Mouse (Mus musculus): ENCODE data around the gene Spast. TPM values are rescaled to one million over a fixed set of nuclear protein-coding genes. Genes with fewer than 3 reads are reported as not detected.

Spast gene
- polyA plus RNA-seq, 1 experiment from 2014 or later = 10.8 TPM

DNA sequence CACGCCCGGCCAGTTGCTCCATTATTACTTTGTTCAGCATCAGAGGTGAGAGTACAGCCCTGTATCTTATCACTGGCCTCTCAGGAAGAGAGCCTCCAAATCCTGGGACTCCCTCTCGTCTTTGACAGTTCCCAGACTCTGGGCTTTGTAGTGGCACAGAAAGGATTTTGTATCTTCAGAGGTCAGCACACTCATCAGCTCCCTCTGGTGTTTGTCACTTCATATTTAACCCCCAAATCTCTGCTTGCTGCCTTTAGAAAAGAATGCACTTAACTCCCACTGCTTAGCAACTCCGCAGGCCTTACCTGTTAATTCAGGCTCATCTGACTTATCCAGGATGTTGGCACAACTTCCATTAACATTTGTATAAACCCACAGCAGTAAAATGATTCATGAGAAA, 70.9 kb downstream of the Spast start:
- no peak overlapping the region for H3K4me3 ChIP-seq (ENCODE audit: low read length)
- no peak overlapping the region for H3K4me2 ChIP-seq (ENCODE audit: low read depth, low read length)
- no peak for ATAC-seq (ENCODE audit: low read depth)
- peaks cover 30% of the 10 kb centered on the region for H3K36me3 ChIP-seq (ENCODE audit: control insufficient read depth, insufficient read depth, low read length)
- H3K27me3 ChIP-seq (ENCODE audit: control insufficient read depth, insufficient read depth, low read depth, low read length) = no peaks in the 10 kb centered on the region
- H3K27ac ChIP-seq (ENCODE audit: low read length) = no peak overlapping the region
- no peaks in the 10 kb centered on the region for H3K9me3 ChIP-seq (ENCODE audit: control insufficient read depth, low read length)
- WGBS = 59% methylated on average over 4 of the region's 4 CpGs
- H3K4me1 ChIP-seq (replicated peaks; ENCODE audit: control insufficient read depth, insufficient read depth, low read length) = no peaks in the 10 kb centered on the region
- H3K9ac ChIP-seq (ENCODE audit: low read length) = no peak overlapping the region

DNA sequence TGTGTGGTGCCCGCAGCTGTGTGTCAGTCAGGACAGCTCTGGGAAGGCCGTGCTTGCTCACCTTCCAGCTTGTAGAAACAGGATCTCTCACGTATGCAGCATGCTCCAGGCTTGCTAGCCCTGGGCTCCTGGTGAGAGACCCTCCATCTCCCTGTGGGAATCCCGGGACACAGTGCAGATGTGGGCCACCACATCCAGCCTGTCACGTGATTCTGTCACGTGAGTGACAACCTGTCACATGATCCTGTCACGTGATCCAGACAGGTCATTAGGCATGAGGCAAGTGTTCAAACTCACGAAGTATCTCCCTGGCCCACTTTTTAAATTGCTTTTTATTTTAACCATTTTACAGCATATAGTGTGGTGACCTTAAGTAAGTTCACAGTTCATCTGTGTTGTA, 74.5 kb downstream of the Spast start:
- Histone ChIP-seq H3K4me2 (ENCODE audit: low read depth, low read length) (no peak overlapping the region), H3K4me1 (replicated peaks; ENCODE audit: control insufficient read depth, insufficient read depth, low read length) (no peaks in the 10 kb centered on the region), H3K36me3 (ENCODE audit: control insufficient read depth, insufficient read depth, low read length) (peaks cover 37% of the 10 kb centered on the region), H3K27ac (ENCODE audit: low read length) (no peak overlapping the region), H3K4me3 (ENCODE audit: low read length) (no peak overlapping the region), H3K9me3 (ENCODE audit: control insufficient read depth, low read length) (no peaks in the 10 kb centered on the region), H3K9ac (ENCODE audit: low read length) (no peak overlapping the region), H3K27me3 (ENCODE audit: control insufficient read depth, insufficient read depth, low read depth, low read length) (no peaks in the 10 kb centered on the region)
- no peak for ATAC-seq (ENCODE audit: low read depth)
- 77% methylated on average over 8 of the region's 8 CpGs for WGBS

DNA sequence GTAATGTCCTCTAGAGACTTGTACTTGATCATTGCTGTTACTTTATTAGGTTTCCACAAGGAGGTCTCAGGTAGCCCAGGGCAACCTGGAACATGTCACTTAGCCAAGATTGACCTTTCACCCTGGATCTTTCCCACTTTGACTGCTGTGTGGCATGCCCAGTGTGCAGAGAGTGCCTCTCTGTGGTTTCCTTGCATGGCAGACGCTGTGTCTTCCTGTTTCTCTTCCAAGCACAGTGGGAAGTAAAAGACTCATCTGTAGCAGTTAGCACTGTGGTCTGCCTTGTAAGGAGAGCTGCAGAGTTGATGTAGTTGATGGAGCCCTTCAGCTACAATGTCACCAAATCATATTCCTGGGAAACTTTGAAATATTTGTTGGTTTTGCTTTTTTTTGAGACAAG, 75.9 kb downstream of the Spast start:
- Histone ChIP-seq H3K9me3 (ENCODE audit: control insufficient read depth, low read length) (no peaks in the 10 kb centered on the region), H3K36me3 (ENCODE audit: control insufficient read depth, insufficient read depth, low read length) (peaks cover 45% of the 10 kb centered on the region), H3K4me2 (ENCODE audit: low read depth, low read length) (no peak overlapping the region), H3K4me3 (ENCODE audit: low read length) (no peak overlapping the region), H3K27me3 (ENCODE audit: control insufficient read depth, insufficient read depth, low read depth, low read length) (no peaks in the 10 kb centered on the region), H3K4me1 (replicated peaks; ENCODE audit: control insufficient read depth, insufficient read depth, low read length) (no peaks in the 10 kb centered on the region), H3K9ac (ENCODE audit: low read length) (no peak overlapping the region), H3K27ac (ENCODE audit: low read length) (no peak overlapping the region)
- 79% methylated on average over 1 of the region's 1 CpGs for WGBS
- ATAC-seq (ENCODE audit: low read depth) = no peak

DNA sequence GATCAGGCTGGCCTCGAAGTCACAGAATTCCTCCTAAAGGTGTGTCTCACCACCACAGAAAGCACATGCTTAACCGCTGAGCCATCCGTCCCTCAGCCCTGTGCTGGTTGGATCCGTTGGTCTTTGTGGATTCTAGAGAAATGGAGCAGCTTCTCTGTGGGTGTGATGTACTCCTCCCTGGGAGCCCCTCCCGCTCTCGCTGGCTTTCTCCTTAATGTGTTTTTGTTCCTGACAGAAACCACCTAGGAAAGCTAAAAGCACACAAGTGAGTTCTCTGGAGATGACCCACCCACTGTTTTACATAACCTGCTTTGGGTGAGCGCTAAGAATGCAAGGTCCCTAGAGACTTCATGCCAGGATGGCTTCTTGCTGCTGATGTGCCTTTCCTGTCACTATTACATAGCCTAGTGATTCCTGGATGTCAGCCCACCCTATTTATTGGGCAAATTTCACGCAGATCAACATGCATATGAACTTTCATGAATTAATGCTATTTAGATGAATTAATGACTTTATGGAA, 78.1 kb downstream of the Spast start:
- Histone ChIP-seq H3K4me3 (ENCODE audit: low read length) (no peak overlapping the region), H3K4me1 (replicated peaks; ENCODE audit: control insufficient read depth, insufficient read depth, low read length) (no peaks in the 10 kb centered on the region), H3K4me2 (ENCODE audit: low read depth, low read length) (no peak overlapping the region), H3K9me3 (ENCODE audit: control insufficient read depth, low read length) (no peaks in the 10 kb centered on the region), H3K27me3 (ENCODE audit: control insufficient read depth, insufficient read depth, low read depth, low read length) (no peaks in the 10 kb centered on the region), H3K27ac (ENCODE audit: low read length) (no peak overlapping the region), H3K36me3 (ENCODE audit: control insufficient read depth, insufficient read depth, low read length) (peaks cover 44% of the 10 kb centered on the region), H3K9ac (ENCODE audit: low read length) (no peak overlapping the region)
- ATAC-seq (ENCODE audit: low read depth) = no peak
- WGBS = 89% methylated on average over 8 of the region's 8 CpGs

DNA sequence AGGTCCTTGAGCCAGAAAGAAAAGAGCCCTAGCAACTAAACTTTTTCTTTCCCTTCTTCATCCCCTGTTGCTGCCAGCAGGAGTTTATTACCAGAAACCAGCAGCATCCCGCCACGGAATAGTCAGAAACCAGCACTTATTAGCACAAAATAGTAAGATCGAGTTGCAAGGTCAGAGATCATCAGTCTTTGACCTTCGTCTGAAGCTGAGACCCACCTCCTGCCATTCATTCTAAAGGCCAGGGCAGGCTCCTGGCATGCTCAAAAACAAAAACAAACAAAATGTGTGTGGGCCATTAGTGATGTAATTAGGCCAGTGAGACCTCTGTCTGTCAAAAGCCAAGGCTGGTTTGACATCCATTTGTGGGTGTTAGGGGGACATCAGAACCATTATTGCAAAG, 79.4 kb downstream of the Spast start:
- H3K27me3 ChIP-seq (ENCODE audit: control insufficient read depth, insufficient read depth, low read depth, low read length) = no peaks in the 10 kb centered on the region
- no peak overlapping the region for H3K4me2 ChIP-seq (ENCODE audit: low read depth, low read length)
- no peaks in the 10 kb centered on the region for H3K9me3 ChIP-seq (ENCODE audit: control insufficient read depth, low read length)
- peaks cover 37% of the 10 kb centered on the region for H3K36me3 ChIP-seq (ENCODE audit: control insufficient read depth, insufficient read depth, low read length)
- H3K4me1 ChIP-seq (replicated peaks; ENCODE audit: control insufficient read depth, insufficient read depth, low read length) = no peaks in the 10 kb centered on the region
- no peak overlapping the region for H3K9ac ChIP-seq (ENCODE audit: low read length)
- WGBS = 47% methylated on average over 4 of the region's 4 CpGs
- H3K4me3 ChIP-seq (ENCODE audit: low read length) = no peak overlapping the region
- H3K27ac ChIP-seq (ENCODE audit: low read length) = no peak overlapping the region
- no peak for ATAC-seq (ENCODE audit: low read depth)

DNA sequence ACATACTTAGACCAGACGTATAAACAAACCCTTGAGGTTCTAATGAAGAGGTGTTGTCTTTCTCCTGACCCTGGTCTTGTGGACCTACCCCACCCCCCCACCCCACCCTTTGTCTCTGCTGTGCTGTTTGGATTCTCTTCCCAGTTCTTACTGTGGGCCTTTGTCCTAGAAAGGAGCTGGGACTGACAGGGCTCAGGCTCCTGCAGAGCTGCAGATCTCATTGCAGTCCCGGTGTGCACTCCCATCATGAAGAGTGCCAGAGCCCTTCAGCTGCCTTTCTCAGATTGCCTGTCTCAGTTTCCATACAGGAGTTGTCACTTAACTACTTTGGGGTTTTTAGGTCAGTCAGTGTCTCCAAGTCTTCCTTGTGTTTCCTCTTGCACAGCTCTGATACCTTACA, 81.9 kb downstream of the Spast start:
- no peak overlapping the region for H3K9ac ChIP-seq (ENCODE audit: low read length)
- WGBS = 54% methylated on average over 2 of the region's 2 CpGs
- no peak for ATAC-seq (ENCODE audit: low read depth)
- H3K27me3 ChIP-seq (ENCODE audit: control insufficient read depth, insufficient read depth, low read depth, low read length) = no peaks in the 10 kb centered on the region
- peaks cover 33% of the 10 kb centered on the region for H3K36me3 ChIP-seq (ENCODE audit: control insufficient read depth, insufficient read depth, low read length)
- no peak overlapping the region for H3K4me2 ChIP-seq (ENCODE audit: low read depth, low read length)
- H3K9me3 ChIP-seq (ENCODE audit: control insufficient read depth, low read length) = no peaks in the 10 kb centered on the region
- H3K27ac ChIP-seq (ENCODE audit: low read length) = no peak overlapping the region
- H3K4me1 ChIP-seq (replicated peaks; ENCODE audit: control insufficient read depth, insufficient read depth, low read length) = no peaks in the 10 kb centered on the region
- H3K4me3 ChIP-seq (ENCODE audit: low read length) = no peak overlapping the region

DNA sequence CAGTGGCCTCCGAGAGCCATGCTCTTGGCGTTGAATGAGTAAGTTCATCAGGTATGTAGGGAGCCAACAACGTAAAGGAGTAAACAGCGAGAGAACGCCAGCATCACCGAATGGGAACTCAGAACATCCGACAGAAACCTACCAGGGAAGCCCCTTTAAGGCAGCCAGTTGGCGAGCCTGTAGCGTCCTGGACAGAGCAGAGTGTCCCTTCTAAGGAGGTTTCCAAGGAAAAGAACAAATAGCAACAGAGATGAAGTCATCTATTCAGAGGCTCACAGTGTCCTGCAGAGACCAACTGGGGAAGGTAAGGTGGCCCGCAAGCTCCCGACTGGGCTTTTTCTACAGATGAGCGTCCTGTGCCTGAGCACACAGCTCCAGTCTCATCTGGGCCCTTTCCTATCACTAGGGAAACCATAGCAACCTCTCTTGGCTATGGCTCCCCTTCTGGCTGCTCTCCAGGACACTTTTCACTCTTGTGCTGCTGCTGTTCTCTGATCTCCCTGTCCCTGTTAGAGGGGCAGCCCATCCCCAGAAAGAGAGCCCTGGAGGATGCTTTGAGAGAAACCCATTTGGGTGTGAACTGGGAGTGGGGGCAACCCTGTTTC, 85.7 kb downstream of the Spast start:
- Histone ChIP-seq H3K9ac (ENCODE audit: low read length) (no peak overlapping the region), H3K4me1 (replicated peaks; ENCODE audit: control insufficient read depth, insufficient read depth, low read length) (no peaks in the 10 kb centered on the region), H3K27me3 (ENCODE audit: control insufficient read depth, insufficient read depth, low read depth, low read length) (no peaks in the 10 kb centered on the region), H3K9me3 (ENCODE audit: control insufficient read depth, low read length) (no peaks in the 10 kb centered on the region), H3K4me2 (ENCODE audit: low read depth, low read length) (no peak overlapping the region), H3K36me3 (ENCODE audit: control insufficient read depth, insufficient read depth, low read length) (peaks cover 24% of the 10 kb centered on the region), H3K4me3 (ENCODE audit: low read length) (no peak overlapping the region), H3K27ac (ENCODE audit: low read length) (no peak overlapping the region)
- WGBS = 83% methylated on average over 12 of the region's 12 CpGs
- peak; percentile 45; the same call in 1 of the 2 replicates for ATAC-seq (ENCODE audit: low read depth)

DNA sequence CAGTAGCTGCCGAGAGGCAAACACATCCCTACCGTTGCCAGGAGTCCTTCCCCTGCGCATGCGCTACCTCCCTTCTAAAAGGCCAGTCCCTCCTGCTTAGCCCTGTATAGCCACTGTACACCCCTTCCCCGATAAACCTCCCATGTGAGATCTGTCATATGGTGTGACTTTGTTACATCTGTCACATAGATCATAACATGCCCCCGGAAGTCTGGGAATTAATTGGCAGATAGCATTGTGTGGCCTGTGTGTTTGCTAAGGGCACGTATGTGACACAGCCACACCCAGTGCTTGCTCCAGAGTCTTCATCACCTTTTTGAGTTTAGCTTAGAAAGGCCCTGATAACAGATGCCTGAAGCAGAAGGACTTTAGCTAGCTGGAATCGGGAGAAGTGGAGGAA, 91.3 kb downstream of the Spast start:
- Histone ChIP-seq H3K9ac (ENCODE audit: low read length) (no peak overlapping the region), H3K27ac (ENCODE audit: low read length) (no peak overlapping the region), H3K36me3 (ENCODE audit: control insufficient read depth, insufficient read depth, low read length) (peaks cover 9% of the 10 kb centered on the region), H3K4me2 (ENCODE audit: low read depth, low read length) (no peak overlapping the region), H3K9me3 (ENCODE audit: control insufficient read depth, low read length) (no peaks in the 10 kb centered on the region), H3K4me1 (replicated peaks; ENCODE audit: control insufficient read depth, insufficient read depth, low read length) (no peaks in the 10 kb centered on the region), H3K4me3 (ENCODE audit: low read length) (no peak overlapping the region), H3K27me3 (ENCODE audit: control insufficient read depth, insufficient read depth, low read depth, low read length) (no peaks in the 10 kb centered on the region)
- no peak for ATAC-seq (ENCODE audit: low read depth)
- 75% methylated on average over 8 of the region's 8 CpGs for WGBS

DNA sequence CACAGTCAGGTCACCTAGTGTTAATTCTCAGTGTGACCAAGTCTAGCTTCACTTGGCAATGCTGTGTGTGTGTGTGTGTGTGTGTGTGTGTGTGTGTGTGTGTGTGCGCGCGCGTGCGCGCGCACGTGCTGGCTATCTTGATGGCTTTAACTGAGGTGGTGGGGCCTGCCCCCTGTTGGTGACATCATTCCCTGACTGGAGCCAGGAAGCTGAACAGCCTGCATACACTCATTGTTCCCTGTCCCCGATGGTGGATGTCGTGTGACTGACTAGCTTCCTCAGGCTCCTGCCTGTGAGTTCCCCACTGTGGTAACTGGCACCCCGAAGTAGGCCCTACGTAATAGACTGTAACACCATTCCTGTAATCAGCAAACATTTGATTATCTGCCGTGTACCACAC, 92.7 kb downstream of the Spast start:
- no peak for ATAC-seq (ENCODE audit: low read depth)
- 69% methylated on average over 13 of the region's 13 CpGs for WGBS
- Histone ChIP-seq H3K9ac (ENCODE audit: low read length) (no peak overlapping the region), H3K27me3 (ENCODE audit: control insufficient read depth, insufficient read depth, low read depth, low read length) (no peaks in the 10 kb centered on the region), H3K4me2 (ENCODE audit: low read depth, low read length) (no peak overlapping the region), H3K4me3 (ENCODE audit: low read length) (no peak overlapping the region), H3K36me3 (ENCODE audit: control insufficient read depth, insufficient read depth, low read length) (peaks cover 7% of the 10 kb centered on the region), H3K4me1 (replicated peaks; ENCODE audit: control insufficient read depth, insufficient read depth, low read length) (no peaks in the 10 kb centered on the region), H3K9me3 (ENCODE audit: control insufficient read depth, low read length) (no peaks in the 10 kb centered on the region), H3K27ac (ENCODE audit: low read length) (no peak overlapping the region)

DNA sequence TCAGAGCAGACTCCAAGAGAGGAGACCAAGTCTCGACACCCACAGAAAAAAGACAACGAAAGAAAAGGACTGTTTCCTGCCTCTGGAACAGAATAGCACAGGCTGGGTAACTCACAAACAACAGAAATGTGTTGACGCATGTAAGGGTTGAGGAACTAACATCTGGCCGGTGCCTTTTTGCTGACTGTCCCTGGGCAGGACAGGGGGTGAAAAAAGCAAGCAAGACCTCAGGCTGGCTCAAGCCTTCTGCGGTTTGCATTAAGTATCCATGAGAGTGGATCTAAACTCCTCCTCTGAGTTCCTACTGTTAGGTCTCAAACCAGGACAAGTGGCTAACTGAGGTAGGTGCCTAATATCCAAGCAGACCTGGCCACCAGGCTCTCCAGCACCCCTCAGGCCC, 93.8 kb downstream of the Spast start:
- WGBS = 76% methylated on average over 5 of the region's 5 CpGs
- H3K27ac ChIP-seq (ENCODE audit: low read length) = no peak overlapping the region
- no peak for ATAC-seq (ENCODE audit: low read depth)

More for the DNA sequence above, 93.8 kb downstream of the Spast start:
- Histone ChIP-seq H3K9ac (ENCODE audit: low read length) (no peak overlapping the region), H3K4me2 (ENCODE audit: low read depth, low read length) (no peak overlapping the region), H3K4me3 (ENCODE audit: low read length) (no peak overlapping the region), H3K27me3 (ENCODE audit: control insufficient read depth, insufficient read depth, low read depth, low read length) (no peaks in the 10 kb centered on the region), H3K36me3 (ENCODE audit: control insufficient read depth, insufficient read depth, low read length) (no peaks in the 10 kb centered on the region), H3K9me3 (ENCODE audit: control insufficient read depth, low read length) (no peaks in the 10 kb centered on the region), H3K4me1 (replicated peaks; ENCODE audit: control insufficient read depth, insufficient read depth, low read length) (no peaks in the 10 kb centered on the region)

Measured in lung, embryonic 16.5 days (tissue).